Mouse (Mus musculus) midbrain, embryonic 15.5 days (tissue): ENCODE results near the gene Kif4. TPM values are rescaled to one million over a fixed set of nuclear protein-coding genes. Genes with fewer than 3 reads are reported as not detected.

ENCODE experiments used
- ATAC-seq: fragments of 200-750 bp; cut with Nextera tagmentation; replicated peaks from 2 replicates; pipeline ENCODE4 v1.8.0; 2017; ENCODE audit warnings: moderate TSS enrichment
- H3K27ac ChIP-seq: fragments of 300-500 bp; sonication (generic); 2 replicates; pipeline ENCODE4 v1.5.1; 2015; ENCODE audit warnings: mild to moderate bottlenecking, inconsistent platforms
- H3K27me3 ChIP-seq: fragments of 300-500 bp; sonication (generic); replicated peaks from 2 replicates; pipeline ENCODE4 v1.6.1; 2015; ENCODE audit warnings: inconsistent platforms
- H3K36me3 ChIP-seq: fragments of 300-500 bp; sonication (generic); replicated peaks from 2 replicates; pipeline ENCODE4 v1.6.1; 2015; ENCODE audit warnings: inconsistent platforms
- H3K4me1 ChIP-seq: fragments of 300-500 bp; sonication (generic); 2 replicates; pipeline ENCODE4 v1.6.1; 2015; ENCODE audit warnings: inconsistent platforms
- H3K4me2 ChIP-seq: fragments of 300-500 bp; sonication (generic); 2 replicates; pipeline ENCODE4 v1.6.1; 2015; ENCODE audit warnings: inconsistent platforms, mild to moderate bottlenecking, moderate library complexity
- H3K4me3 ChIP-seq: fragments of 300-500 bp; sonication (generic); 2 replicates; pipeline ENCODE4 v1.5.1; 2015; ENCODE audit warnings: mild to moderate bottlenecking, inconsistent platforms
- H3K9ac ChIP-seq: fragments of 300-500 bp; sonication (generic); 2 replicates; pipeline ENCODE4 v1.6.1; 2015; ENCODE audit warnings: mild to moderate bottlenecking, inconsistent platforms
- H3K9me3 ChIP-seq: fragments of 300-500 bp; sonication (generic); 2 replicates; pipeline ENCODE4 v1.6.1; 2016; ENCODE audit warnings: inconsistent platforms
- WGBS: fragments of 180-500 bp; shearing (Covaris S2); methylation state at CpG from one replicate; pipeline ENCODE4 v1.1.7; 2015; ENCODE audit warnings: mixed read lengths; 5-methylcytosine and 5-hydroxymethylcytosine counted together
- polyA plus RNA-seq: library from polyadenylated mRNA; unstranded; fragments of >200 nt; fragmentation: Nextera tagmentation; extraction: Ambion mirVana; gene quantifications from 2 replicates; pipeline ENCODE4 v1.2.1, GENCODE M21; 2015

The Kif4 gene
- 4.0 and 4.6 TPM in 2 replicates for polyA plus RNA-seq

- no peaks in the 10 kb centered on the region for H3K9me3 ChIP-seq
- no peaks in the 10 kb centered on the region for H3K27me3 ChIP-seq
- peak within 1 kb of the TSS; percentile 82 for H3K4me2 ChIP-seq
- peak within 1 kb of the TSS; percentile 47; the same call in 1 of the 2 replicates for H3K27ac ChIP-seq
- H3K36me3 ChIP-seq: no peaks in the 10 kb centered on the region
- peaks cover 13% of the 10 kb centered on the region for H3K4me1 ChIP-seq
- peak within 1 kb of the TSS; percentile 48 for H3K4me3 ChIP-seq
- 33% methylated on average over 3 of the region's 3 CpGs for WGBS
- peak within 1 kb of the TSS; percentile 45; the same call in 1 of the 2 replicates for H3K9ac ChIP-seq
- no peak for ATAC-seq
These were observed at the start of gene Kif4 for GRCm38 (mm10) chrX:100625546-100625801. TSS of gene Kif4 (plus strand) at chrX:100625737.

DNA sequence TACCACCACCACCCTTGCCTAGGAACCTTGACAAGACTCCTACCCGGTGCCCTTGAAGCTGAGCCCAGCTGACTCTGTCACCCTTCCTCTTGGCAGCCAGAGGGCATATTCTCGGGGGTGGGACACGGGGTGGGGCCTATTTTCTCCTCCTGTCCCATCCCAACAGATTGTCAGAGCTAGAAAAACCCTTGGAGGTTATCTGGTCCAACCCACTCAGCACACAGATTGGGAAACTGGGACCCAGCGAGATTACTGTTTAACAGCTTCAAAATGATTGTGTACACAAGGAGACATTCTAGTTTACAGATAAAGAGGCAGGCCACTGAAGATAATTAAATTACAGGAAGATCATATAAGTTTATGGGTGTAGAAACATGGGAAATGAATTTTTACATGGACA, 30.7 kb upstream of the Kif4 start, which contains the start of gene P2ry4:
Gene P2ry4 (minus strand): TSS at position 79 of the 400 bp plus-strand sequence.
- 61% methylated on average over 4 of the region's 4 CpGs for WGBS
- Histone ChIP-seq H3K9ac (no peak within 1 kb of the TSS), H3K36me3 (no peaks in the 10 kb centered on the region), H3K27ac (no peak within 1 kb of the TSS), H3K4me1 (no peaks in the 10 kb centered on the region), H3K4me3 (no peak within 1 kb of the TSS), H3K4me2 (no peak within 1 kb of the TSS), H3K9me3 (no peaks in the 10 kb centered on the region), H3K27me3 (peaks cover 15% of the 10 kb centered on the region)
- no peak for ATAC-seq

GRCm38 (mm10) chrX:100597439-100597838, 28.1 kb upstream of the Kif4 start:
- Histone ChIP-seq H3K9ac (no peak overlapping the region), H3K4me3 (no peak overlapping the region), H3K27ac (no peak overlapping the region), H3K4me2 (no peak overlapping the region), H3K27me3 (peaks cover 15% of the 10 kb centered on the region), H3K4me1 (no peaks in the 10 kb centered on the region), H3K9me3 (no peaks in the 10 kb centered on the region), H3K36me3 (no peaks in the 10 kb centered on the region)
- 29% methylated on average over 5 of the region's 5 CpGs for WGBS
- ATAC-seq: no peak

- Histone ChIP-seq H3K4me2 (no peak overlapping the region), H3K9me3 (no peaks in the 10 kb centered on the region), H3K9ac (no peak overlapping the region), H3K27me3 (peaks cover 13% of the 10 kb centered on the region; the same call in 1 of the 2 replicates), H3K4me3 (no peak overlapping the region), H3K36me3 (no peaks in the 10 kb centered on the region), H3K27ac (no peak overlapping the region), H3K4me1 (no peaks in the 10 kb centered on the region)
- no peak for ATAC-seq
- WGBS: 68% methylated on average over 4 of the region's 4 CpGs
These were observed 25.8 kb upstream of the Kif4 start for GRCm38 (mm10) chrX:100599755-100600154.

DNA sequence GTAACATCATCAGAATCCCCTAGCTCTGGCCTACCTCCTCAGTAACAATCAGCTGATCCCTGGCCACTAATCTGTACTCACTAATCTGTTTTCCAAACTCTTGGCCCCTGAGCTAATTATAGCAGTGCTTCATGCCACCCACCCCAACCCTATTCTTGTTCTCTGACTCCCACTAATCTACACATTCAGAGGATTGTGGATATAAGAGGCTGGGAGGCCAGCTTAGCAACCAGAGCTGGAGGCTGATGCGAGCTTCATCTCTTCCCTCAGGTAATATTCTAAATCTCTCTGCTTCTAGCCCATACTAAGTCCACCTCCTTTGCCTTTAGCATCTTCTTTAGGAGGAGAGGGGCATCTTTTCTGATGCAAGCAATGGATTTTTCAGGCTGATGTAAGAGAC, 20.2 kb upstream of the Kif4 start, which contains the start of gene Arr3:
Gene Arr3 (plus strand): TSS at position 184 of the 400 bp plus-strand sequence.
- H3K9ac ChIP-seq: no peak within 1 kb of the TSS
- no peak within 1 kb of the TSS for H3K4me2 ChIP-seq
- WGBS: 56% methylated on average over 1 of the region's 1 CpGs
- H3K27ac ChIP-seq: no peak within 1 kb of the TSS
- no peaks in the 10 kb centered on the region for H3K36me3 ChIP-seq
- no peaks in the 10 kb centered on the region for H3K9me3 ChIP-seq
- no peaks in the 10 kb centered on the region; the same call in 1 of the 2 replicates for H3K27me3 ChIP-seq
- ATAC-seq: no peak
- H3K4me3 ChIP-seq: no peak within 1 kb of the TSS
- H3K4me1 ChIP-seq: no peaks in the 10 kb centered on the region

DNA sequence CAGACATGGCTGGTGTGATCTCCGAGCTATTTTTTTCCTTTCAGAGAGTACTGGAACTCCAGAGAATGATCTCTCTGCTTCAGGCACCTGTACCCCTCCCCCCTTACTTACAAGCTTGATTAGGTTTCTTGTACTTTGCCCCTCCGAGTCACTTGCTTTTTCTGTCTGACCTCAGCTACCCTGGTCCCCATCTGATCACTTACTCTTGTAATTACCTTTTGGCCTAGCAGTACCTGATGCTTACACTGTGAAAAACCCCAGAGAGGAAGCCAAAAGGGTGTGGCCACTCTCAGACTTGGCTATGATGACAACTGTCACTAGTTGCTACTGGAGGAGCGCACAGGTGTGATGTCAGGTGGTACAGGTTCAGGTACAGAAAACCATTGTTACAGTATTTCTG, 7.0 kb upstream of the Kif4 start:
- Histone ChIP-seq H3K36me3 (no peaks in the 10 kb centered on the region), H3K4me1 (no peaks in the 10 kb centered on the region), H3K27ac (no peak overlapping the region), H3K4me3 (no peak overlapping the region), H3K4me2 (no peak overlapping the region), H3K9me3 (no peaks in the 10 kb centered on the region), H3K27me3 (peaks cover 9% of the 10 kb centered on the region), H3K9ac (no peak overlapping the region)
- WGBS: 69% methylated on average over 3 of the region's 3 CpGs
- no peak for ATAC-seq

GRCm38 (mm10) chrX:100621366-100621765, 4.2 kb upstream of the Kif4 start:
- no peak overlapping the region for H3K9ac ChIP-seq

DNA sequence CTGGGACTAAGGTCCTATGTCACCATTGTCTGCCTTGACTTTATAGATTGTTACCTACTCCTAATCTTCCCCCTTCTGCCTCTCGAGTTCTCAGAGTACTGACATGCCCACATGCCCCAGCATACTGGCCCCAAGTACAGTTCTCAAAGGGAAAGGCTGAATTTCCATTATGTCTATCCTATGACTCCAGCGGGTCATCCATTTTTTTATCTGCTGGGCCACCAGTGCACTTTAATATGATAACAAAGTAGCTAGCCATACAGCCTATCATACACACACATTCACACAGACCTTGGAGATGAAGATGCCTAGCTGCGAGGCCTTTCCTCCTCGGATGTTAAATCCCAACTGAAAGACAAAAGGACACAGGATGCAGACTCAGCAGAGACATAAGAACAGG, 1.3 kb upstream of the Kif4 start:
- ATAC-seq: no peak

More at GRCm38 (mm10) chrX:100621366-100621765, 4.2 kb upstream of the Kif4 start:
- Histone ChIP-seq H3K9me3 (no peaks in the 10 kb centered on the region), H3K4me3 (no peak overlapping the region), H3K27me3 (peaks cover 8% of the 10 kb centered on the region), H3K27ac (no peak overlapping the region), H3K36me3 (no peaks in the 10 kb centered on the region), H3K4me2 (no peak overlapping the region), H3K4me1 (peaks cover 10% of the 10 kb centered on the region)
- ATAC-seq: no peak
- WGBS: 67% methylated on average over 2 of the region's 2 CpGs

GRCm38 (mm10) chrX:100625146-100625545, 391 bp upstream of the Kif4 start:
- H3K27ac ChIP-seq: peak overlapping the region; percentile 47; the same call in 1 of the 2 replicates
- H3K4me3 ChIP-seq: peak overlapping the region; percentile 48
- peak overlapping the region; percentile 17; the same call in 1 of the 2 replicates for H3K9ac ChIP-seq
- H3K9me3 ChIP-seq: no peaks in the 10 kb centered on the region
- peak overlapping the region; percentile 48 for H3K4me2 ChIP-seq
- 36% methylated on average over 7 of the region's 7 CpGs for WGBS
- ATAC-seq: peak; percentile 9; the same call in 1 of the 2 replicates
- no peaks in the 10 kb centered on the region for H3K27me3 ChIP-seq
- no peaks in the 10 kb centered on the region for H3K36me3 ChIP-seq
- peaks cover 13% of the 10 kb centered on the region for H3K4me1 ChIP-seq

More for the DNA sequence above, 1.3 kb upstream of the Kif4 start:
- Histone ChIP-seq H3K9me3 (no peaks in the 10 kb centered on the region), H3K4me2 (0 out of 2 replicates have a peak overlapping the region, but pooled peaks have one; percentile 48), H3K9ac (no peak overlapping the region), H3K27ac (no peak overlapping the region), H3K27me3 (no peaks in the 10 kb centered on the region), H3K4me3 (no peak overlapping the region), H3K4me1 (peaks cover 13% of the 10 kb centered on the region), H3K36me3 (no peaks in the 10 kb centered on the region)
- WGBS: 89% methylated on average over 4 of the region's 4 CpGs

DNA sequence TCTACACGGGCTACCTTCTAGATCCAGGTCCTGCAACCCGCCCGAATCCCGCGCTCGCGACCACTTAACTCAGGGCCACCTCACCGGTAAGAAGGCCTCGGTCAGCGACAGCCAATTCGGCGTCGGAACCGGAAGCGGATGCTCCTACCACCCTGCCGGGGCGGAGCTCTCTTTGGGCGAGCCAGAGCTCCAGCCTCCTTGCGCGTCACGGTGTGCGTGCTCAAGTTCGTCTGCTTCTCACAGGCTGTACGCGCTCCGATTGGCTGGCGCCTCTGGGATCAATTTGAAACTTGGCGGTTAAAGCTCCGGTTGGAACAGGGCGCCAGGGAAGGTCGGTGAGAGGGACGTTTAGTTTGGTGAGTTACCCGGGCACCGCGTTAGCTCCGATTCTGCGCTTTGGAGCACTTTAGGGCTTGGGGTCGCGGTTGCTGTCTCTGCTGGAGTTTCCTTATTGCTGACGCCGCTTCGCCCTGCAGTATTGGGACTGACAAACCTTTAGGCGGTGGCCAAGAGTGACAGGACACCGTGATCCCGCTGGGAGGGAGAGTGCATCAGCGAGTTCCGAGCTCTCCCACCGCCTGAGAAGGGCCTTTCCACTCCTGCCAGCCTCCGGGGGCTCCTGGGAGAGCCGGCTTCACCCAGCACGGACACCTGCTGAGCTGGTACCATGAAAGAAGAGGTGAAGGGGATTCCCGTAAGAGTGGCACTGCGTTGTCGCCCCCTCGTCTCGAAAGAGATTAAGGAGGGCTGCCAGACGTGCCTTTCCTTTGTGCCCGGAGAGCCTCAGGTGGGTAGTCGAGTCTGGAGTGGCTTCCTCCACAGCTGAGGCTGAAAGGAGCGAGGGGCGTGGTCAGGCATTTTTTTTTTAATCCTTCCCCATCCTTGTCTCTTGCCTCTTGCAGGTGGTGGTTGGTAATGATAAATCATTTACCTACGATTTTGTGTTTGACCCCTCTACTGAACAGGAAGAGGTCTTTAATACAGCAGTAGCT, 561 bp downstream of the Kif4 start, which contains the start of gene Pdzd11:
Gene Pdzd11 (minus strand): TSS at position 767 of the 992 bp plus-strand sequence.
- WGBS: 27% methylated on average over 62 of the region's 62 CpGs
- Histone ChIP-seq H3K4me1 (peaks cover 13% of the 10 kb centered on the region), H3K27ac (peak within 1 kb of the TSS; percentile 47; the same call in 1 of the 2 replicates), H3K9me3 (no peaks in the 10 kb centered on the region), H3K27me3 (no peaks in the 10 kb centered on the region), H3K4me3 (peak within 1 kb of the TSS; percentile 48), H3K4me2 (peak within 1 kb of the TSS; percentile 82), H3K36me3 (no peaks in the 10 kb centered on the region), H3K9ac (peak within 1 kb of the TSS; percentile 45; the same call in 1 of the 2 replicates)
- ATAC-seq: peak; percentile 100

DNA sequence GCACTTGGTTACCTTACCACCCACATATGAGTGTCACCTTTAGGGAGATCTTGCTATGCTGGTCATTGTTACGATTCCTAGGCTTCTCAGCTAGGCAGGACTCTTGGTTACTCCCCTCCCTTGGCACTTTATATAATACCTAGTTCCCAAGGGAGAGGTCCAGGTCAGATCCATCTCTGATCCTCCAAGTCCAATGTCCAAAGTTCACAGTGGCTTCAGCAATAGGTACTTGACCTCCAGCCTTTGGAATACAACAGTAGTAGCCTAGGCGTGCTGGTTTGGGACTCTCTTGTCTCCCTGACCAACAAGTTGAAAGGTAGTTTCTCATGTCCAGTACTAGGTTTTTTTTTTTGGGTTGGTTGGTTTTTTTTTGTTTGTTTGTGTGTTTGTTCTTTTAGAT, 3.5 kb downstream of the Kif4 start:
- Histone ChIP-seq H3K9ac (no peak overlapping the region), H3K36me3 (no peaks in the 10 kb centered on the region), H3K27me3 (no peaks in the 10 kb centered on the region), H3K4me2 (no peak overlapping the region), H3K4me3 (no peak overlapping the region), H3K27ac (no peak overlapping the region), H3K4me1 (peaks cover 13% of the 10 kb centered on the region), H3K9me3 (no peaks in the 10 kb centered on the region)
- ATAC-seq: no peak
- 90% methylated on average over 2 of the region's 2 CpGs for WGBS

DNA sequence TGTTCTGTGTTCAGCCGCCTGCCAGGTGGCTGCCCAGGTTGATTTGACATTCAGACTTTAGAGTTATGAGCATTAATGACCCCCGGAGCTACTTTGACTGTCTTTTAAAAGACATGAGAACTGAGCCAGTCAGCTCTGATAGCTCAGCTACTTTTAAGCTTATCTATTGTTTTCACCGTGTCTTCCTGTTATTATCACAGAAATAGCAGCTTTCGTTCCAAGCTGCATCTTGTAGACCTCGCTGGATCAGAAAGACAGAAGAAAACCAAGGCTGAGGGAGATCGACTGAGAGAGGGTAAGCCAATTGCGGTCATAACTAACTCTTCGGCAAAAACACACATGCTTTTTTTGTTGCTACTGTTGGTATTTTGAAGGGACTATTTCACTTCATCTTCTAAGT, 12.9 kb downstream of the Kif4 start:
- H3K9ac ChIP-seq: no peak overlapping the region
- no peak overlapping the region for H3K4me3 ChIP-seq
- H3K27ac ChIP-seq: no peak overlapping the region
- no peak overlapping the region for H3K4me2 ChIP-seq
- no peaks in the 10 kb centered on the region for H3K9me3 ChIP-seq
- H3K36me3 ChIP-seq: no peaks in the 10 kb centered on the region
- WGBS: 90% methylated on average over 8 of the region's 8 CpGs
- no peak for ATAC-seq
- no peaks in the 10 kb centered on the region for H3K4me1 ChIP-seq
- H3K27me3 ChIP-seq: no peaks in the 10 kb centered on the region
